Mouse (Mus musculus) hindbrain, embryonic 14.5 days (tissue): ENCODE results near the gene Tsc22d3. TPM values are rescaled to one million over a fixed set of nuclear protein-coding genes. Genes with fewer than 3 reads are reported as not detected.

Experiments
- ATAC-seq: fragments of 200-750 bp; cut with Nextera tagmentation; 2 replicates; pipeline ENCODE4 v1.8.0; 2017; ENCODE audit warnings: moderate number of reproducible peaks, mild to moderate bottlenecking, moderate TSS enrichment, moderate library complexity; ENCODE audit not compliant: low FRiP score
- DNase-seq: peaks from one replicate; pipeline ENCODE4 v3.0.0-alpha.2; 2015; ENCODE audit warnings: low spot score
- H3K27ac ChIP-seq: fragments of 300-500 bp; sonication (generic); 2 replicates; pipeline ENCODE4 v1.5.1; 2014; ENCODE audit warnings: mild to moderate bottlenecking, moderate library complexity
- H3K27me3 ChIP-seq: fragments of 300-500 bp; sonication (generic); 2 replicates; pipeline ENCODE4 v1.6.1; 2014; ENCODE audit warnings: mild to moderate bottlenecking, low read length, mixed read lengths; ENCODE audit not compliant: control insufficient read depth, insufficient read depth
- H3K36me3 ChIP-seq: fragments of 300-500 bp; sonication (generic); replicated peaks from 2 replicates; pipeline ENCODE4 v1.6.1; 2014; ENCODE audit not compliant: control insufficient read depth, insufficient read depth
- H3K4me1 ChIP-seq: fragments of 300-500 bp; sonication (generic); replicated peaks from 2 replicates; pipeline ENCODE4 v1.6.1; 2014; ENCODE audit warnings: antibody characterized with exemption, low read length, mixed read lengths; ENCODE audit not compliant: control insufficient read depth, insufficient read depth
- H3K4me2 ChIP-seq: fragments of 300-500 bp; sonication (generic); replicated peaks from 2 replicates; pipeline ENCODE4 v1.6.1; 2014; ENCODE audit warnings: mild to moderate bottlenecking, moderate library complexity
- H3K4me3 ChIP-seq: fragments of 300-500 bp; sonication (generic); replicated peaks from 2 replicates; pipeline ENCODE4 v1.5.1; 2014; ENCODE audit warnings: mild to moderate bottlenecking, low read length
- H3K9ac ChIP-seq: fragments of 300-500 bp; sonication (generic); 2 replicates; pipeline ENCODE4 v1.6.1; 2014
- H3K9me3 ChIP-seq: fragments of 300-500 bp; sonication (generic); 2 replicates; pipeline ENCODE4 v1.6.1; 2016; ENCODE audit warnings: low read length; ENCODE audit not compliant: control insufficient read depth
- WGBS: fragments of 180-500 bp; shearing (Covaris S2); extraction: QIAGEN DNeasy Blood & Tissue Kit; methylation state at CpG from one replicate; pipeline ENCODE4 v1.1.7; 2014; 5-methylcytosine and 5-hydroxymethylcytosine counted together
- polyA plus RNA-seq: library from polyadenylated mRNA; unstranded; fragments of >200 nt; fragmentation: Nextera tagmentation; extraction: Ambion mirVana; gene quantifications from 2 replicates; pipeline ENCODE4 v1.2.1, GENCODE M21; 2014

The Tsc22d3 gene
- polyA plus RNA-seq, 1 experiment from 2014 or later, result 119 TPM

GRCm38 (mm10) chrX:140598850-140599560 is 1.5 kb downstream of the Tsc22d3 start:
- H3K27ac ChIP-seq, result no peak overlapping the region
- H3K4me1 ChIP-seq, result peaks cover 3% of the 10 kb centered on the region; the same call in 1 of the 2 replicates
- H3K9ac ChIP-seq, result peak overlapping the region; percentile 28
- H3K36me3 ChIP-seq, result no peaks in the 10 kb centered on the region
- WGBS, result 14% methylated on average over 4 of the region's 109 CpGs
- no peaks in the 10 kb centered on the region for H3K9me3 ChIP-seq
- peak; percentile 28 for DNase-seq
- H3K4me2 ChIP-seq, result peak overlapping the region; percentile 76
- ATAC-seq, result peak; percentile 77; the same call in 1 of the 2 replicates
- peak overlapping the region; percentile 51 for H3K4me3 ChIP-seq
- H3K27me3 ChIP-seq, result peaks cover 61% of the 10 kb centered on the region

- 22% methylated on average over 29 of the region's 48 CpGs for WGBS
- H3K4me1 ChIP-seq, result peaks cover 3% of the 10 kb centered on the region; the same call in 1 of the 2 replicates
- no peak overlapping the region for H3K9ac ChIP-seq
- H3K36me3 ChIP-seq, result no peaks in the 10 kb centered on the region
- H3K4me2 ChIP-seq, result peak overlapping the region; percentile 76
- H3K9me3 ChIP-seq, result no peaks in the 10 kb centered on the region
- no peak overlapping the region for H3K27ac ChIP-seq
- peaks cover 61% of the 10 kb centered on the region for H3K27me3 ChIP-seq
- peak overlapping the region; percentile 51 for H3K4me3 ChIP-seq
- no peak for ATAC-seq
- DNase-seq, result no peak
Observed at GRCm38 (mm10) chrX:140598194-140598849, 2.1 kb downstream of the Tsc22d3 start.

- Histone ChIP-seq H3K27ac (no peak overlapping the region), H3K9ac (no peak overlapping the region), H3K36me3 (no peaks in the 10 kb centered on the region), H3K4me3 (no peak overlapping the region), H3K4me1 (no peaks in the 10 kb centered on the region), H3K9me3 (no peaks in the 10 kb centered on the region), H3K4me2 (no peak overlapping the region), H3K27me3 (peaks cover 27% of the 10 kb centered on the region)
- ATAC-seq (no peak), DNase-seq (no peak)
- WGBS, result 92% methylated on average over 3 of the region's 3 CpGs
Observed at GRCm38 (mm10) chrX:140591176-140591575, 9.3 kb downstream of the Tsc22d3 start.

GRCm38 (mm10) chrX:140590142-140590541 is 10.3 kb downstream of the Tsc22d3 start:
- DNase-seq (no peak), ATAC-seq (no peak)
- no peaks in the 10 kb centered on the region for H3K9me3 ChIP-seq
- no peak overlapping the region for H3K4me3 ChIP-seq
- no peak overlapping the region for H3K27ac ChIP-seq
- 68% methylated on average over 2 of the region's 2 CpGs for WGBS
- H3K4me1 ChIP-seq, result no peaks in the 10 kb centered on the region
- no peaks in the 10 kb centered on the region for H3K36me3 ChIP-seq
- H3K27me3 ChIP-seq, result peaks cover 30% of the 10 kb centered on the region
- H3K4me2 ChIP-seq, result no peak overlapping the region
- H3K9ac ChIP-seq, result no peak overlapping the region

- no peak for ATAC-seq
- no peaks in the 10 kb centered on the region for H3K36me3 ChIP-seq
- no peak overlapping the region for H3K4me2 ChIP-seq
- no peaks in the 10 kb centered on the region for H3K4me1 ChIP-seq
- H3K4me3 ChIP-seq, result no peak overlapping the region
- H3K27me3 ChIP-seq, result peaks cover 33% of the 10 kb centered on the region
- no peaks in the 10 kb centered on the region for H3K9me3 ChIP-seq
- no peak overlapping the region for H3K9ac ChIP-seq
- WGBS, result 90% methylated on average over 4 of the region's 4 CpGs
- no peak for DNase-seq
- no peak overlapping the region for H3K27ac ChIP-seq
Observed at GRCm38 (mm10) chrX:140589194-140589751, 11.2 kb downstream of the Tsc22d3 start.

- 72% methylated on average over 5 of the region's 5 CpGs for WGBS
- H3K27ac ChIP-seq, result no peak overlapping the region
- no peaks in the 10 kb centered on the region for H3K36me3 ChIP-seq
- peaks cover 37% of the 10 kb centered on the region for H3K27me3 ChIP-seq
- ATAC-seq (no peak), DNase-seq (no peak)
- no peak overlapping the region for H3K9ac ChIP-seq
- no peaks in the 10 kb centered on the region for H3K9me3 ChIP-seq
- H3K4me1 ChIP-seq, result no peaks in the 10 kb centered on the region
- no peak overlapping the region for H3K4me3 ChIP-seq
- H3K4me2 ChIP-seq, result no peak overlapping the region
Observed at GRCm38 (mm10) chrX:140588534-140588933, 11.9 kb downstream of the Tsc22d3 start.

GRCm38 (mm10) chrX:140580416-140580815 is 20.0 kb downstream of the Tsc22d3 start:
- no peak for DNase-seq
- H3K27me3 ChIP-seq, result peaks cover 62% of the 10 kb centered on the region
- no peak overlapping the region for H3K4me3 ChIP-seq
- 77% methylated on average over 3 of the region's 3 CpGs for WGBS
- H3K4me1 ChIP-seq, result no peaks in the 10 kb centered on the region
- H3K9ac ChIP-seq, result no peak overlapping the region
- no peak for ATAC-seq
- no peaks in the 10 kb centered on the region for H3K36me3 ChIP-seq
- no peak overlapping the region for H3K4me2 ChIP-seq
- H3K9me3 ChIP-seq, result no peaks in the 10 kb centered on the region
- H3K27ac ChIP-seq, result no peak overlapping the region

GRCm38 (mm10) chrX:140575636-140576035 is 24.8 kb downstream of the Tsc22d3 start:
- Histone ChIP-seq H3K27me3 (peaks cover 64% of the 10 kb centered on the region), H3K27ac (no peak overlapping the region), H3K9me3 (no peaks in the 10 kb centered on the region), H3K9ac (no peak overlapping the region), H3K4me2 (no peak overlapping the region), H3K4me1 (no peaks in the 10 kb centered on the region), H3K4me3 (no peak overlapping the region), H3K36me3 (no peaks in the 10 kb centered on the region)
- 81% methylated on average over 3 of the region's 3 CpGs for WGBS
- no peak for DNase-seq
- no peak for ATAC-seq

- 48% methylated on average over 1 of the region's 1 CpGs for WGBS
- H3K9ac ChIP-seq, result no peak overlapping the region
- no peak overlapping the region for H3K4me2 ChIP-seq
- DNase-seq (no peak), ATAC-seq (no peak)
- no peaks in the 10 kb centered on the region for H3K4me1 ChIP-seq
- H3K36me3 ChIP-seq, result no peaks in the 10 kb centered on the region
- no peak overlapping the region for H3K27ac ChIP-seq
- H3K9me3 ChIP-seq, result no peaks in the 10 kb centered on the region
- peaks cover 66% of the 10 kb centered on the region for H3K27me3 ChIP-seq
- no peak overlapping the region for H3K4me3 ChIP-seq
Observed at GRCm38 (mm10) chrX:140575200-140575599, 25.3 kb downstream of the Tsc22d3 start.
